ENCODE assay signal across 11 mouse cellular contexts in the genomic region with DNA sequence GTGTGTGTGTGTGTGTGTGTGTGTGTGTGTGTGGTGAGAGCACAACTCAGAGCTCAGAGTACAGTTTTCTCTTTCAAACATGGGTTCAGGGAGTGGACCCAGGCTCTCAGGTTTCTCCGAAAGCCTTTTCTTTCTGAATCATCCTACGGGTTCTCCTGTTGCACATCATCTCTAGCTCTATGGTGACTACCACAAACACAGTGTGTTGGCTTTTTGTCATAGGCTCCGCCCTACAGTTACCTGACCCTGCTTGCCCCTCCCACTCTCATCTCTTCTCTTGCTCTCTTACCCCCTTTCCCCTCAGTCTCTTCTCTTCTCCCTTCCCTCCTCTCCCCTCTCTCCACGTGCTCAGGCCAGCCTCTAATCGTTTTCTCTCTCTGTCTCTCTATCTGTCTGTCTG. TPM values are rescaled to one million over a fixed set of nuclear protein-coding genes. Genes with fewer than 3 reads are reported as not detected.
DNase-seq lines count a peak whose midpoint lies in the region; ATAC-seq lines count a peak whose summit lies in the region.
"Had no signal": no experiment of that assay in that cellular context is flagged by ENCODE, and none has a peak within 500 bp of the region (broad histone marks: within the 10 kb centered on the region; RNA-seq: fewer than 3 reads in every experiment).

No protein-coding gene starts in this region.

- peak; percentile 37 for ATAC-seq in liver, embryonic 11.5 days (replicated peaks; ENCODE audit: low FRiP score)
- peak; percentile 20 to 25; a peak in 2 of 4 replicates for ATAC-seq in hematopoietic stem cell, adult 5-6 weeks (replicated peaks in 1 of 2; ENCODE audit: insufficient read depth in 1 of 2, low FRiP score in 2 of 2, low TSS enrichment in 1 of 2, low read depth in 1 of 2, poor library complexity in 2 of 2, severe bottlenecking in 2 of 2)

- DNase-seq in liver, embryonic 11.5 days (ENCODE audit: low spot score) = no peak
- no peak for DNase-seq in liver
- DNase-seq in ES-CJ7 (ENCODE audit: low read depth, low spot score) = peak; percentile 51
- no peak for DNase-seq in ovary, adult 18-20 months (ENCODE audit: low spot score)
- DNase-seq in retina, embryonic 14.5 days (ENCODE audit: low spot score) = no peak
- DNase-seq: cerebellum, postnatal 25 days; gastrocnemius, postnatal 14 days had no signal

- peak overlapping the region; percentile 42; the same call in 1 of the 2 replicates for H3K4me2 ChIP-seq in liver, embryonic 11.5 days
- H3K4me2 ChIP-seq: hindbrain, embryonic 14.5 days had no signal

- H3K36me3 ChIP-seq in liver, embryonic 11.5 days (ENCODE audit: control insufficient read depth, insufficient read depth, low read length) = no peaks in the 10 kb centered on the region
- H3K36me3 ChIP-seq in megakaryocyte, embryonic 14.5 days (replicated peaks; ENCODE audit: low read length) = no peaks in the 10 kb centered on the region

- no peak overlapping the region for H3K4me3 ChIP-seq in liver, embryonic 11.5 days (ENCODE audit: low read depth, low read length)
- H3K4me3 ChIP-seq in megakaryocyte, embryonic 14.5 days (replicated peaks) = peak overlapping the region; percentile 83
- H3K4me3 ChIP-seq: layer of hippocampus, adult 2 months had no signal

- 44% methylated on average over 5 of the region's 5 CpGs for WGBS in liver, embryonic 11.5 days

- H3K27ac ChIP-seq in liver, embryonic 11.5 days (ENCODE audit: low read depth, low read length) = peak overlapping the region; percentile 52
- H3K27ac ChIP-seq: hindbrain, embryonic 14.5 days; layer of hippocampus, adult 2 months had no signal

- no peaks in the 10 kb centered on the region for H3K9me3 ChIP-seq in liver, embryonic 11.5 days (ENCODE audit: control insufficient read depth, low read length)
- peaks cover 7% of the 10 kb centered on the region for H3K9me3 ChIP-seq in megakaryocyte, embryonic 14.5 days

- peaks cover 6% of the 10 kb centered on the region for H3K4me1 ChIP-seq in liver, embryonic 11.5 days (replicated peaks; ENCODE audit: control insufficient read depth, insufficient read depth, low read length)
- H3K4me1 ChIP-seq in megakaryocyte, embryonic 14.5 days = peaks cover 72% of the 10 kb centered on the region

- H3K9ac ChIP-seq in liver, embryonic 11.5 days (ENCODE audit: low read depth, low read length) = no peak overlapping the region
- H3K9ac ChIP-seq: hindbrain, embryonic 14.5 days had no signal

- H3K27me3 ChIP-seq in liver, embryonic 11.5 days (replicated peaks; ENCODE audit: control insufficient read depth, insufficient read depth, low read length) = no peaks in the 10 kb centered on the region
- no peaks in the 10 kb centered on the region for H3K27me3 ChIP-seq in megakaryocyte, embryonic 14.5 days (replicated peaks)

RNA-seq across cellular contexts. Expression of a gene that starts 15.6 kb away (rescaled TPM):
- 24.1 and 25.0 TPM in 2 replicates for polyA plus RNA-seq in liver, embryonic 11.5 days (2014; fragmentation: Nextera tagmentation; extraction: Ambion mirVana)
- total RNA-seq in hematopoietic stem cell, adult 5-6 weeks (2017) = 43.1 and 45.3 TPM in 2 replicates
- polyA plus RNA-seq in megakaryocyte, embryonic 14.5 days (2012; ENCODE audit: insufficient read depth, low replicate concordance) = 5.2 and 6.7 TPM in 2 replicates

RNA-seq across cellular contexts. Expression of a gene that starts 51.5 kb away (rescaled TPM):
- 20.0 and 23.6 TPM in 2 replicates for polyA plus RNA-seq in liver, embryonic 11.5 days (2014; fragmentation: Nextera tagmentation; extraction: Ambion mirVana)
- total RNA-seq in hematopoietic stem cell, adult 5-6 weeks (2017) = 110 and 119 TPM in 2 replicates
- polyA plus RNA-seq in megakaryocyte, embryonic 14.5 days (2012; ENCODE audit: insufficient read depth, low replicate concordance) = 3.1 and 12.0 TPM in 2 replicates
